ENCODE assay signal across 8 mouse cellular contexts in genomic region chr6:83350172-83350571, GRCm38 (mm10). TPM values are rescaled to one million over a fixed set of nuclear protein-coding genes. Genes with fewer than 3 reads are reported as not detected.
A peak's percentile ranks its signal among the peaks of the same experiment; 100 is the strongest.
DNase-seq lines count a peak whose midpoint lies in the region; ATAC-seq and TF ChIP-seq lines count a peak whose summit lies in the region.

No protein-coding gene starts in this region.

- H3K4me3 ChIP-seq in heart, embryonic 15.5 days: peak overlapping the region; percentile 80
- peak overlapping the region; percentile 82 for H3K4me3 ChIP-seq in G1E (ENCODE audit: low read depth, low read length)
- peak overlapping the region; percentile 91 for H3K4me3 ChIP-seq in forebrain, embryonic 15.5 days
- peak overlapping the region; percentile 90 for H3K4me3 ChIP-seq in liver, postnatal 0 days (ENCODE audit: low read depth, low read length)

- H3K9me3 ChIP-seq in heart, embryonic 15.5 days (replicated peaks): no peaks in the 10 kb centered on the region
- no peaks in the 10 kb centered on the region for H3K9me3 ChIP-seq in G1E (replicated peaks)
- no peaks in the 10 kb centered on the region for H3K9me3 ChIP-seq in forebrain, embryonic 15.5 days
- H3K9me3 ChIP-seq in liver, postnatal 0 days (ENCODE audit: low read length): no peaks in the 10 kb centered on the region

- ATAC-seq in heart, embryonic 15.5 days (replicated peaks; ENCODE audit: insufficient number of reproducible peaks, insufficient read depth, low FRiP score, low read depth): no peak
- no peak for ATAC-seq in G1E (ENCODE audit: extremely low read depth, insufficient number of reproducible peaks, low FRiP score, poor library complexity, severe bottlenecking)
- ATAC-seq in forebrain, embryonic 15.5 days (replicated peaks): no peak
- no peak for ATAC-seq in liver, postnatal 0 days

- H3K27me3 ChIP-seq in heart, embryonic 15.5 days: no peaks in the 10 kb centered on the region
- no peaks in the 10 kb centered on the region for H3K27me3 ChIP-seq in G1E (ENCODE audit: insufficient read depth, low read length)
- no peaks in the 10 kb centered on the region for H3K27me3 ChIP-seq in forebrain, embryonic 15.5 days
- H3K27me3 ChIP-seq in liver, postnatal 0 days (ENCODE audit: insufficient read depth, low read length): no peaks in the 10 kb centered on the region

- 76% methylated on average over 7 of the region's 7 CpGs for WGBS in heart, embryonic 15.5 days
- WGBS in forebrain, embryonic 15.5 days: 84% methylated on average over 7 of the region's 7 CpGs
- 81% methylated on average over 7 of the region's 7 CpGs for WGBS in liver, postnatal 0 days (ENCODE audit: insufficient replicate concordance)

- peaks cover 27% of the 10 kb centered on the region for H3K36me3 ChIP-seq in heart, embryonic 15.5 days
- peaks cover 67% of the 10 kb centered on the region for H3K36me3 ChIP-seq in G1E (replicated peaks)
- H3K36me3 ChIP-seq in forebrain, embryonic 15.5 days: peaks cover 15% of the 10 kb centered on the region
- H3K36me3 ChIP-seq in liver, postnatal 0 days (replicated peaks; ENCODE audit: insufficient read depth, low read length): peaks cover 32% of the 10 kb centered on the region

- TF ChIP-seq CTCF in G1E (IDR thresholded peaks at IDR 0.05; ENCODE audit: low read depth, low read length): no peak
- TF ChIP-seq CTCF in liver, postnatal 0 days (IDR thresholded peaks at IDR 0.05; ENCODE audit: low read depth): no peak

- TF ChIP-seq EP300 in liver, postnatal 0 days (IDR thresholded peaks at IDR 0.05; ENCODE audit: low read depth): no peak

- peak overlapping the region; percentile 85 for H3K4me2 ChIP-seq in heart, embryonic 15.5 days
- peak overlapping the region; percentile 81 for H3K4me2 ChIP-seq in forebrain, embryonic 15.5 days (replicated peaks)
- peak overlapping the region; percentile 81 for H3K4me2 ChIP-seq in liver, postnatal 0 days (ENCODE audit: low read depth, low read length)

- H3K4me1 ChIP-seq in heart, embryonic 15.5 days (replicated peaks): peaks cover 26% of the 10 kb centered on the region
- peaks cover 73% of the 10 kb centered on the region for H3K4me1 ChIP-seq in G1E (ENCODE audit: insufficient read depth, low read depth, low read length)
- H3K4me1 ChIP-seq in forebrain, embryonic 15.5 days: peaks cover 16% of the 10 kb centered on the region
- H3K4me1 ChIP-seq in liver, postnatal 0 days (ENCODE audit: insufficient read depth): peaks cover 24% of the 10 kb centered on the region

- no peak overlapping the region for H3K27ac ChIP-seq in heart, embryonic 15.5 days
- no peak overlapping the region for H3K27ac ChIP-seq in forebrain, embryonic 15.5 days (replicated peaks)
- H3K27ac ChIP-seq in liver, postnatal 0 days (ENCODE audit: low read depth): peak overlapping the region; percentile 94

- DNase-seq in heart, adult 9 months (ENCODE audit: low spot score in 2 of 2): no peak
- DNase-seq in G1E (ENCODE audit: low spot score): no peak
- DNase-seq in liver, postnatal 0 days: peak; percentile 16
- no peak for DNase-seq in right cerebral cortex, postnatal 25 days
- DNase-seq in frontal cortex, postnatal 10 days (ENCODE audit: low spot score in 2 of 2): no peak
- DNase-seq in T-cell, adult 2 months (ENCODE audit: low spot score): no peak

- H3K9ac ChIP-seq in heart, embryonic 15.5 days: peak overlapping the region; percentile 95
- H3K9ac ChIP-seq in forebrain, embryonic 15.5 days (replicated peaks): peak overlapping the region; percentile 94; the same call in 1 of the 2 replicates
- peak overlapping the region; percentile 99 for H3K9ac ChIP-seq in liver, postnatal 0 days (replicated peaks)

RNA-seq across cellular contexts. Expression of gene Bola3, which starts 1.2 kb away (rescaled TPM):
- 220 and 294 TPM in 2 replicates for polyA plus RNA-seq in heart, embryonic 15.5 days (2015; fragmentation: Nextera tagmentation; extraction: Ambion mirVana)
- total RNA-seq in G1E (2014; fragmentation: Nextera tagmentation) (191 and 283 TPM in 2 replicates), G1E (2017) (109 and 131 TPM in 2 replicates)
- 60.2 and 60.6 TPM in 2 replicates for polyA plus RNA-seq in G1E (2012)
- polyA plus RNA-seq in forebrain, embryonic 15.5 days (2015; fragmentation: Nextera tagmentation; extraction: Ambion mirVana): 58.8 and 59.7 TPM in 2 replicates
- polyA plus RNA-seq in liver, postnatal 0 days (2015; fragmentation: Nextera tagmentation; extraction: Ambion mirVana): 277 and 286 TPM in 2 replicates

RNA-seq across cellular contexts. Expression of gene Mob1a, which starts 24.4 kb away (rescaled TPM):
- 28.1 and 38.4 TPM in 2 replicates for polyA plus RNA-seq in heart, embryonic 15.5 days (2015; fragmentation: Nextera tagmentation; extraction: Ambion mirVana)
- total RNA-seq in G1E (2014; fragmentation: Nextera tagmentation) (111 and 119 TPM in 2 replicates), G1E (2017) (236 and 238 TPM in 2 replicates)
- 142 and 156 TPM in 2 replicates for polyA plus RNA-seq in G1E (2012)
- polyA plus RNA-seq in forebrain, embryonic 15.5 days (2015; fragmentation: Nextera tagmentation; extraction: Ambion mirVana): 32.4 and 32.8 TPM in 2 replicates
- 17.2 and 20.9 TPM in 2 replicates for polyA plus RNA-seq in liver, postnatal 0 days (2015; fragmentation: Nextera tagmentation; extraction: Ambion mirVana)

RNA-seq across cellular contexts. Expression of gene Mthfd2, which starts 24.5 kb away (rescaled TPM):
- polyA plus RNA-seq in heart, embryonic 15.5 days (2015; fragmentation: Nextera tagmentation; extraction: Ambion mirVana): 21.0 and 24.1 TPM in 2 replicates
- total RNA-seq in G1E (2014; fragmentation: Nextera tagmentation) (36.6 and 37.9 TPM in 2 replicates), G1E (2017) (26.2 and 31.5 TPM in 2 replicates)
- 35.8 and 39.8 TPM in 2 replicates for polyA plus RNA-seq in G1E (2012)
- 25.4 and 25.6 TPM in 2 replicates for polyA plus RNA-seq in forebrain, embryonic 15.5 days (2015; fragmentation: Nextera tagmentation; extraction: Ambion mirVana)
- polyA plus RNA-seq in liver, postnatal 0 days (2015; fragmentation: Nextera tagmentation; extraction: Ambion mirVana): 16.6 and 20.9 TPM in 2 replicates
